9 mouse cellular contexts compared by ENCODE assay signal in the genomic region with DNA sequence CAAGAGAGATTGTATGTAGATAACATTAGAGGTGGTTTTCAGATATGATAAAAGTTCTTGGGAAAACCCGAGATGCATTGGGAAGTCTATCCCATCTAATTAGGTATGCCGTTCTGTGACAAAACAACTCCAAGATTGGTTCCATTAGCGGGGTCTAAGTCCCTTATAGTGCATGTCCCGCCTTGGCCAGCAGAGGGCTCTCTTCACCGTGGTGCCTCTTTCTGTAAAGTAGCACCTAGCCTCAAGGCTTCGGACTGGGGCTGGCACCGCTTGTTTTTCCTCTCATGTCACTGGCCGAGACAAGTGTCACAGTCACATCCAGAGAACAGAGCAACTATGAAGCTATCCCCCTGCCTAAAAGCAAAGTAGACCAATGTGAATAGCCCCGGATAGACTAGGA. TPM values are rescaled to one million over a fixed set of nuclear protein-coding genes. Genes with fewer than 3 reads are reported as not detected.
DNase-seq lines count a peak whose midpoint lies in the region; TF ChIP-seq lines count a peak whose summit lies in the region.
"Had no signal": no experiment of that assay in that cellular context is flagged by ENCODE, and none has a peak within 500 bp of the region (broad histone marks: within the 10 kb centered on the region; RNA-seq: fewer than 3 reads in every experiment).

No protein-coding gene starts in this region.

- no peak overlapping the region for H3K4me3 ChIP-seq in lung, adult 2 months (replicated peaks; ENCODE audit: extremely low read depth, low read depth, low read length)

- 8% methylated on average over 9 of the region's 9 CpGs for WGBS in lung, adult 2 months

- H3K4me1 ChIP-seq in lung, adult 2 months (ENCODE audit: control insufficient read depth, insufficient read depth, low read length), result no peaks in the 10 kb centered on the region

- peak; percentile 87 to 88 for DNase-seq in B cell, adult 2 months
- DNase-seq in T-cell, adult 2 months (ENCODE audit: low spot score), result peak; percentile 61
- peak; percentile 85 to 91 for DNase-seq in cerebellum, postnatal 25 days
- peak; percentile 74 for DNase-seq in gastrocnemius, postnatal 36 days
- peak; percentile 85 to 91 for DNase-seq in kidney, postnatal 25 days
- DNase-seq in lung, adult 2 months, result peak; percentile 77
- DNase-seq in right cerebral cortex, postnatal 10 days (ENCODE audit: low spot score in 2 of 2), result peak; percentile 58 to 82
- peak; percentile 81 for DNase-seq in urinary bladder, postnatal 14 days (ENCODE audit: low spot score)

- intact Hi-C loops in gastrocnemius, postnatal 36 days (cut with DNase I), result loop anchor here (10.0 kb wide), 2 partner anchors 193 to 293 kb away; partner anchors contain the start of gene Ccn5

- TF ChIP-seq POLR2A in lung, adult 2 months (IDR thresholded peaks at IDR 0.05; ENCODE audit: borderline replicate concordance, extremely low read depth, low read depth, low read length), result no peak

- TF ChIP-seq CTCF in lung, adult 2 months (IDR thresholded peaks at IDR 0.05; ENCODE audit: insufficient read depth, low read length), result peak; percentile 93

RNA-seq across cellular contexts. Expression of gene Hnf4a, which starts 25.3 kb away (rescaled TPM):
- not detected for total RNA-seq in gastrocnemius, postnatal 36 days (2021)
- 0.67 and 2.3 TPM in 2 replicates for polyA plus RNA-seq in lung, adult 2 months (2012; rRNA removed)

RNA-seq across cellular contexts. Expression of gene R3hdml, which starts 39.8 kb away (rescaled TPM):
- total RNA-seq in gastrocnemius, postnatal 36 days (2021), result not detected
- not detected in 2 replicates for polyA plus RNA-seq in lung, adult 2 months (2012; rRNA removed)
- polyA plus RNA-seq: heart, embryonic 16.5 days had no signal

RNA-seq across cellular contexts. Expression of gene Fitm2, which starts 59.5 kb away (rescaled TPM):
- total RNA-seq in gastrocnemius, postnatal 36 days (2021), result 10 to 100 TPM; 70.2 to 84.3 TPM
- 20.4 and 24.1 TPM in 2 replicates for polyA plus RNA-seq in lung, adult 2 months (2012; rRNA removed)
